Mouse (Mus musculus) kidney, postnatal 10 days (tissue): ENCODE measurements around the gene Itgav.

Source experiments
- DNase-seq: peaks from one replicate; pipeline ENCODE4 v3.0.0; 2021; ENCODE audit warnings: mixed read lengths

The Itgav gene

DNA sequence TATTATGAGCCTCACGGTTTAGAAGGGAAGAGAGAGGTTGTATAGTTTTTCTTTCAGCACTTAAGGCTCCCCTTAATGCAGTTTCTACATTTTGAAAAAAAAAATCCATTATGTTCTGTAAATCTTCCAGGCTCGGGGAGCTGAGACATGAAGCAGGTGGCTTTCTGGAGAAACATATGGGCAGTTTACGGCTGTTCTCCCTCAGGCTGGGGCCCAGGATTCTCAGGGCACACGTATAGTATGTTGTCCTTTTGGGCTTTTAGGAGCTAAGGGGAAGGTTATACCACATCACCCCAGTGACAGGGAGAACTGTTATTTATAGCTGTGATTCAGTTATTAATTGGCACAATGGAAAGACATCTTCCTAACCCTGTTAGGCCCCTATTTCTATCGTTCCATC lies 101.0 kb downstream of the Itgav start:
- no peak for DNase-seq

GRCm38 (mm10) chr2:83828895-83829539 lies 104.8 kb downstream of the Itgav start:
- DNase-seq, result no peak

DNA sequence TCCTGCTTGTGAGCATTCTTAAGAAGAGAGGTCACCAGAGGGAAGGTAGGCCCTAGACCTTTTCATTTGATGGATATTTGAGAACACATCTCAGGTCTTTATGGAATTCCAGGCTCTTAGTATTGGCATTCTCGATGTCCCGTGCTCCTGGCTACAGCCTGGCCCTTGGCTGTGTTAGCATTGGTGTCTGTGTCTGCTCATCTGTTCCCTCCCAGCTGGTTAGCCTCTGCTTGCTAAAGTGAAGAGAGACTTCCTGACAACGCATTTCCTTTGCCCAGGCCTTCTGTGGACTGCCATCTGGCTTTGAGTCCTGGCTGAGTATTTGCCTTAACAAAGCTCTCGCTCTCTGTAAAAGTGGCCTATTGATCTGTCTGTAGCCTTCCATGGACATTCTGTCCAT lies 108.7 kb downstream of the Itgav start:
- no peak for DNase-seq

DNA sequence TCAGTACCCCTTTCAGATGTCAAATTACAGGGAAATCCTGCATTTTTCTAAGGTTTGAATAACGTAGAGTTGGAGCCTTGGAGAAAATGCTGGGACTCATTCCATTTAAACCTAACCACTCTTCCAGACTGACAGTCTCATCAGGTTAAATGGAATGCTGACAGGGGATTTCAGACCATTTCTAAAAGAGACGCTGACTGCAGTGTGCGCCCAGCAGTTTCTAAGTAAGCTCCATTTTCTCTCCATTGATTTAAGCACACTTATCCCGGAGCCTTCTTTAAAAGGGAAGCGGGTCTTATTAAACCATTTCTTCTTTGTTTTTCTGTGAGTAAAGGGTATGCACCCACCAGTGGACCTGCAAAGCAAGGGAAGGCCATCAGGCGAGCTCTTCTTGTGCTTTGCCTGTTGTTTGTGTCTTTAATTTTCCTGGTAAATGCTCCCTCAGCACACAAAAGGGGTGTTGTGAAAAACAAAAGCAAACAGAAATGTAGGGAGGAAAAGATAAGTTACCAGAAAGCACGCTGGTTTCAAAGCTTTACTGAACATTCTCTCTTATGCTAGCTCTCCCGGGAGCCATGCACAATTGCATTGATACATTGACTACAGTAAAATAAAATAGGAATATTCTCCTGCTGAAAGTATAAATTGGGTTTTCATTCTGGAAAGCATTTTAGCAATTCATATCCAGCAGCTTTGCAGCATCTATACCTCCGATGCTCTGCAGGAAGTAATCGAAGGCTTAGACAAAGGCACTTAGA lies 111.3 kb downstream of the Itgav start:
- DNase-seq, result no peak

- DNase-seq, result no peak
These were observed 124.3 kb downstream of the Itgav start for GRCm38 (mm10) chr2:83848495-83848894.

DNA sequence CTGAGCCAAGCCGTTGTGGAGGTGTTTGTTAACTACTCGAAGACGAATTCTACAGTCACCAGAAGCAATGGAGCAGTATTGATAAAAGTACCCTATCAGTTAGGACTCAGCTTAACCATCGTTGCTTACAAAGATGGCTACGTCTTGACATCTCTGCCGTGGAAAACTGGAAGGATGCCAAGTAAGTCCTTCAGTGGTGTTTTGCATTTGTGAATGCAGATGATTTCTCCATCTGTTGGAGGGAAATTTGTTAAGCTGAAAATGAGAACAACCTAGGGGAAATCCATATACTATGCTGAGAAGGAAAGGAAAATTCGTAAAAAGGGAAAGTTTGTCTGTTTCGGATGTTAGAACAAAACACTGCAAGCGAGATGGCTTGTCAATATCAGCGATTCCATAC lies 129.2 kb downstream of the Itgav start:
- no peak for DNase-seq

- no peak for DNase-seq
These were observed 132.0 kb downstream of the Itgav start for GRCm38 (mm10) chr2:83856236-83856635.
